Mouse (Mus musculus) brain, embryonic 14.5 days (tissue): ENCODE measurements around the gene Lmntd1.

Experiments used
- CTCF ChIP-seq: fragments of 200-500 bp; IDR thresholded peaks from 2 replicates; pipeline ENCODE4 v1.5.1; 2012; ENCODE audit warnings: inconsistent platforms, mild to moderate bottlenecking, moderate library complexity, borderline replicate concordance; ENCODE audit not compliant: insufficient read depth, insufficient read length; ENCODE audit errors: extremely low read depth
- POLR2A ChIP-seq: fragments of 200-500 bp; IDR thresholded peaks from 2 replicates; pipeline ENCODE4 v1.6.1; 2012; ENCODE audit warnings: mild to moderate bottlenecking, inconsistent platforms, borderline replicate concordance; ENCODE audit not compliant: poor library complexity, insufficient read depth, insufficient read length, severe bottlenecking; ENCODE audit errors: extremely low read depth

DNA sequence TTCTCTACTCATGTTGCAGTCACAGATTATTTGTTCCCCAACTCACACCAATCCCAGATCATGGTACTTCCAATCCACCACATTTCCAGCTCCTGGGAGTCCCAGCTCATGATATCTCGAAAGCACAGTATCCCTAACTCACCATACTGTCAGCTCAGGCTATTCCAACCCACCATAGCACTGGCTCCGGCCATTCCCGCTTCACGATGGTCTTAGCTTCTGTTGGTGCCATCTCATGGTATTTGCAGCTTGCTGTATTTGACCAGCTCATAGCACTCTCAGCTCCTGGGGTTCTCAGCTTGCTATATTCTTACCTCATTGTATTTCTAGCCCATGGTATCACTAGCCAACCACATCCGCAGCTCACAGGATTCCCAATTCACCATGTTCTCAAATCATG is 195.3 kb downstream of the Lmntd1 start:
- TF ChIP-seq POLR2A (no peak), CTCF (no peak)
